Mouse (Mus musculus): Measurements from ENCODE around the gene Tspan4. TPM values are rescaled to one million over a fixed set of nuclear protein-coding genes. Genes with fewer than 3 reads are reported as not detected.

Tspan4 gene
- polyA plus RNA-seq, 1 experiment from 2014 or later, result 65.0 TPM

GRCm38 (mm10) chr7:141431434-141432185, 43.4 kb upstream of the Tspan4 start:
- Histone ChIP-seq H3K4me3 (ENCODE audit: control insufficient read depth in 1 of 2, insufficient read depth in 1 of 2, low read depth in 1 of 2, low read length in 2 of 2) (no peak overlapping the region), H3K9me3 (ENCODE audit: control insufficient read depth, low read length) (no peaks in the 10 kb centered on the region), H3K4me2 (ENCODE audit: low read length) (no peak overlapping the region), H3K27ac (replicated peaks in 1 of 2; ENCODE audit: control insufficient read depth in 1 of 2, insufficient read depth in 1 of 2, low read depth in 2 of 2, low read length in 2 of 2) (no peak overlapping the region), H3K4me1 (ENCODE audit: control insufficient read depth in 2 of 2, insufficient read depth in 2 of 2, low read length in 2 of 2) (peaks cover 33 to 46% of the 10 kb centered on the region in 2 experiments), H3K36me3 (ENCODE audit: control insufficient read depth, insufficient read depth, low read length) (peaks cover 34% of the 10 kb centered on the region), H3K9ac (ENCODE audit: low read length) (no peak overlapping the region), H3K27me3 (ENCODE audit: control insufficient read depth, insufficient read depth, low read length) (no peaks in the 10 kb centered on the region)
- 92% methylated on average over 19 of the region's 19 CpGs for WGBS
- no peak for ATAC-seq (ENCODE audit: insufficient number of reproducible peaks, insufficient read depth, low FRiP score, low read depth)

GRCm38 (mm10) chr7:141432186-141432611, 42.8 kb upstream of the Tspan4 start:
- Histone ChIP-seq H3K9me3 (ENCODE audit: control insufficient read depth, low read length) (no peaks in the 10 kb centered on the region), H3K27me3 (ENCODE audit: control insufficient read depth, insufficient read depth, low read length) (no peaks in the 10 kb centered on the region), H3K4me1 (ENCODE audit: control insufficient read depth in 2 of 2, insufficient read depth in 2 of 2, low read length in 2 of 2) (peaks cover 38 to 49% of the 10 kb centered on the region in 2 experiments), H3K27ac (replicated peaks in 1 of 2; ENCODE audit: control insufficient read depth in 1 of 2, insufficient read depth in 1 of 2, low read depth in 2 of 2, low read length in 2 of 2) (no peak overlapping the region), H3K4me2 (ENCODE audit: low read length) (no peak overlapping the region), H3K4me3 (ENCODE audit: control insufficient read depth in 1 of 2, insufficient read depth in 1 of 2, low read depth in 1 of 2, low read length in 2 of 2) (no peak overlapping the region), H3K36me3 (ENCODE audit: control insufficient read depth, insufficient read depth, low read length) (peaks cover 34% of the 10 kb centered on the region), H3K9ac (ENCODE audit: low read length) (no peak overlapping the region)
- 77% methylated on average over 8 of the region's 8 CpGs for WGBS
- ATAC-seq (ENCODE audit: insufficient number of reproducible peaks, insufficient read depth, low FRiP score, low read depth), result no peak

GRCm38 (mm10) chr7:141432741-141433516, 42.1 kb upstream of the Tspan4 start:
- Histone ChIP-seq H3K36me3 (ENCODE audit: control insufficient read depth, insufficient read depth, low read length) (peaks cover 34% of the 10 kb centered on the region), H3K9ac (ENCODE audit: low read length) (no peak overlapping the region), H3K4me2 (ENCODE audit: low read length) (no peak overlapping the region), H3K9me3 (ENCODE audit: control insufficient read depth, low read length) (no peaks in the 10 kb centered on the region), H3K4me3 (ENCODE audit: control insufficient read depth in 1 of 2, insufficient read depth in 1 of 2, low read depth in 1 of 2, low read length in 2 of 2) (no peak overlapping the region), H3K27ac (replicated peaks in 1 of 2; ENCODE audit: control insufficient read depth in 1 of 2, insufficient read depth in 1 of 2, low read depth in 2 of 2, low read length in 2 of 2) (no peak overlapping the region), H3K27me3 (ENCODE audit: control insufficient read depth, insufficient read depth, low read length) (no peaks in the 10 kb centered on the region), H3K4me1 (ENCODE audit: control insufficient read depth in 2 of 2, insufficient read depth in 2 of 2, low read length in 2 of 2) (peaks cover 38 to 52% of the 10 kb centered on the region in 2 experiments)
- 88% methylated on average over 6 of the region's 6 CpGs for WGBS
- ATAC-seq (ENCODE audit: insufficient number of reproducible peaks, insufficient read depth, low FRiP score, low read depth), result no peak

GRCm38 (mm10) chr7:141433517-141434400, 41.3 kb upstream of the Tspan4 start:
- no peak for ATAC-seq (ENCODE audit: insufficient number of reproducible peaks, insufficient read depth, low FRiP score, low read depth)
- Histone ChIP-seq H3K9ac (ENCODE audit: low read length) (peak overlapping the region; percentile 73), H3K4me1 (ENCODE audit: control insufficient read depth in 2 of 2, insufficient read depth in 2 of 2, low read length in 2 of 2) (peaks cover 34 to 47% of the 10 kb centered on the region in 2 experiments), H3K4me3 (ENCODE audit: control insufficient read depth in 1 of 2, insufficient read depth in 1 of 2, low read depth in 1 of 2, low read length in 2 of 2) (peak overlapping the region; percentile 50 to 58), H3K27ac (replicated peaks in 1 of 2; ENCODE audit: control insufficient read depth in 1 of 2, insufficient read depth in 1 of 2, low read depth in 2 of 2, low read length in 2 of 2) (no peak overlapping the region), H3K27me3 (ENCODE audit: control insufficient read depth, insufficient read depth, low read length) (no peaks in the 10 kb centered on the region), H3K36me3 (ENCODE audit: control insufficient read depth, insufficient read depth, low read length) (peaks cover 43% of the 10 kb centered on the region), H3K4me2 (ENCODE audit: low read length) (peak overlapping the region; percentile 81), H3K9me3 (ENCODE audit: control insufficient read depth, low read length) (no peaks in the 10 kb centered on the region)
- 78% methylated on average over 15 of the region's 15 CpGs for WGBS

GRCm38 (mm10) chr7:141434464-141434863, 40.6 kb upstream of the Tspan4 start:
- peaks cover 28 to 40% of the 10 kb centered on the region in 2 experiments for H3K4me1 ChIP-seq (ENCODE audit: control insufficient read depth in 2 of 2, insufficient read depth in 2 of 2, low read length in 2 of 2)
- WGBS, result 20% methylated on average over 8 of the region's 8 CpGs

GRCm38 (mm10) chr7:141435129-141435855, 39.7 kb upstream of the Tspan4 start:
- 3% methylated on average over 17 of the region's 17 CpGs for WGBS
- no peaks in the 10 kb centered on the region for H3K27me3 ChIP-seq (ENCODE audit: control insufficient read depth, insufficient read depth, low read length)
- ATAC-seq (ENCODE audit: insufficient number of reproducible peaks, insufficient read depth, low FRiP score, low read depth), result peak; percentile 12; the same call in 1 of the 2 replicates
- no peaks in the 10 kb centered on the region for H3K9me3 ChIP-seq (ENCODE audit: control insufficient read depth, low read length)
- peak overlapping the region; percentile 50 to 58 for H3K4me3 ChIP-seq (ENCODE audit: control insufficient read depth in 1 of 2, insufficient read depth in 1 of 2, low read depth in 1 of 2, low read length in 2 of 2)
- peak overlapping the region; percentile 81 for H3K4me2 ChIP-seq (ENCODE audit: low read length)
- peaks cover 55% of the 10 kb centered on the region for H3K36me3 ChIP-seq (ENCODE audit: control insufficient read depth, insufficient read depth, low read length)
- H3K27ac ChIP-seq (replicated peaks in 1 of 2; ENCODE audit: control insufficient read depth in 1 of 2, insufficient read depth in 1 of 2, low read depth in 2 of 2, low read length in 2 of 2), result peak overlapping the region in 1 of 2 experiments; percentile 61; a peak in 2 of 4 replicates
- H3K9ac ChIP-seq (ENCODE audit: low read length), result peak overlapping the region; percentile 73
- peaks cover 21 to 32% of the 10 kb centered on the region in 2 experiments for H3K4me1 ChIP-seq (ENCODE audit: control insufficient read depth in 2 of 2, insufficient read depth in 2 of 2, low read length in 2 of 2)

More at GRCm38 (mm10) chr7:141434464-141434863, 40.6 kb upstream of the Tspan4 start:
- Histone ChIP-seq H3K9ac (ENCODE audit: low read length) (peak overlapping the region; percentile 73), H3K4me2 (ENCODE audit: low read length) (peak overlapping the region; percentile 81), H3K9me3 (ENCODE audit: control insufficient read depth, low read length) (no peaks in the 10 kb centered on the region), H3K4me3 (ENCODE audit: control insufficient read depth in 1 of 2, insufficient read depth in 1 of 2, low read depth in 1 of 2, low read length in 2 of 2) (peak overlapping the region; percentile 50 to 58), H3K27ac (replicated peaks in 1 of 2; ENCODE audit: control insufficient read depth in 1 of 2, insufficient read depth in 1 of 2, low read depth in 2 of 2, low read length in 2 of 2) (peak overlapping the region in 1 of 2 experiments; percentile 61; a peak in 1 of 4 replicates), H3K36me3 (ENCODE audit: control insufficient read depth, insufficient read depth, low read length) (peaks cover 50% of the 10 kb centered on the region), H3K27me3 (ENCODE audit: control insufficient read depth, insufficient read depth, low read length) (no peaks in the 10 kb centered on the region)
- ATAC-seq (ENCODE audit: insufficient number of reproducible peaks, insufficient read depth, low FRiP score, low read depth), result no peak
